Mouse (Mus musculus) midbrain, embryonic 10.5 days (tissue): ENCODE measurements around the gene Gm20388. TPM values are rescaled to one million over a fixed set of nuclear protein-coding genes. Genes with fewer than 3 reads are reported as not detected.

Experiments used
- DNase-seq: peaks from one replicate; pipeline ENCODE4 v3.0.0-alpha.2; 2017; ENCODE audit warnings: low spot score
- H3K27ac ChIP-seq: fragments of 300-500 bp; sonication (generic); replicated peaks from 2 replicates; pipeline ENCODE4 v1.5.1; 2016; ENCODE audit warnings: mild to moderate bottlenecking
- H3K27me3 ChIP-seq: fragments of 300-500 bp; sonication (generic); 2 replicates; pipeline ENCODE4 v1.6.1; 2016; ENCODE audit warnings: low read depth, mild to moderate bottlenecking; ENCODE audit not compliant: poor library complexity, severe bottlenecking
- H3K36me3 ChIP-seq: fragments of 300-500 bp; sonication (generic); 2 replicates; pipeline ENCODE4 v1.6.1; 2016; ENCODE audit warnings: mild to moderate bottlenecking, moderate library complexity
- H3K4me1 ChIP-seq: fragments of 300-500 bp; sonication (generic); 2 replicates; pipeline ENCODE4 v1.6.1; 2016
- H3K4me3 ChIP-seq: fragments of 300-500 bp; sonication (generic); 2 replicates; pipeline ENCODE4 v1.5.1; 2016; ENCODE audit warnings: mild to moderate bottlenecking, moderate library complexity
- H3K9me3 ChIP-seq: fragments of 300-500 bp; sonication (generic); replicated peaks from 2 replicates; pipeline ENCODE4 v1.6.1; 2016; ENCODE audit warnings: mild to moderate bottlenecking
- WGBS: fragments of 180-500 bp; shearing (Covaris S2); methylation state at CpG from one replicate; pipeline ENCODE4 v1.1.7; 2016; 5-methylcytosine and 5-hydroxymethylcytosine counted together
- polyA plus RNA-seq: library from polyadenylated mRNA; unstranded; fragments of >200 nt; fragmentation: Nextera tagmentation; extraction: Ambion mirVana; gene quantifications from 2 replicates; pipeline ENCODE4 v1.2.1, GENCODE M21; 2016

Gene Gm20388
- polyA plus RNA-seq, 1 experiment from 2014 or later = 7.1 TPM

DNA sequence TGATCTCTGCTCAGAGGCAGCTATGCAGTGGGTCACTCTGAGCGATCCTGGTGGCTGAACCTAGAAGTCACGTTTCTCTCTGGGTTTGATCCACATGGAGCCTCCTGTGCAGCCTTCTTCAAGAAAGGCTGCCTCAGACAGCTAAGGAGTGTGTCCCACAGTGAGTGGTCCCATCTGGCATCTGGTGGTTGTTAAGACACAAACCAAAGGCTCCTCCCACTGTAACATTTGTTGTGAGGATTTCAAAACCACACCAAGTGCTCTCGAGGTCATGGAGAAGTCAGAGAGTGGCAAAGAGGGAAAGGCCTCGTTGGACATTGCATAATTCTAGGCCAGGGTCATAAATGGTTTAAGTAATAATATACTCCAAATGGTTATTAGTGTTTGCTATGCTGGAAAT lies 4340.1 kb downstream of the Gm20388 start:
- H3K4me1 ChIP-seq = peaks cover 27% of the 10 kb centered on the region
- no peak for DNase-seq
- H3K27me3 ChIP-seq = no peaks in the 10 kb centered on the region
- H3K27ac ChIP-seq = peak overlapping the region; percentile 74
- H3K4me3 ChIP-seq = no peak overlapping the region
- H3K36me3 ChIP-seq = peaks cover 27% of the 10 kb centered on the region
- 52% methylated on average over 4 of the region's 4 CpGs for WGBS
- no peaks in the 10 kb centered on the region for H3K9me3 ChIP-seq

DNA sequence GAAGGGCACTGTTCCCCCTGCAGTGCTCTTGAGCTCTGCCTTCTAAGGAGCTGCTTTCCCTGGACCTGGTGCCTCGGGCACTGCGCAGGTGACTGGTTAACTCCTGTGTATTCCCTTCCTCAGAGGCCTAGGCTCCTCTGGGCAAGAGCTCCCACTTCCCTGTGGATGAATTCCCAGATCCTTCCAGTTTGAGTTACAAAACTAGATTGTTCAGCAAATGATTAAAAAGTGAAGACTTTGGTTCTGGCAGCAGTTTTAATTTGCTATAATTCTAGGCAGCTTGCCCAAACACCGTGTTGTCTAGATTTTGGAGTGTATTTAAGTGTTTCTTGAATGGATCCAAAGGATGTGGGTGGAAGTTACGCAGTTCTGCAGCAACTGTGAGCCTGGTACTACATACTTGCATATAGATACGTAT lies 4341.9 kb downstream of the Gm20388 start:
- peaks cover 11% of the 10 kb centered on the region; the same call in 1 of the 2 replicates for H3K36me3 ChIP-seq
- WGBS = 96% methylated on average over 5 of the region's 5 CpGs
- H3K9me3 ChIP-seq = no peaks in the 10 kb centered on the region
- H3K4me1 ChIP-seq = peaks cover 42% of the 10 kb centered on the region
- H3K4me3 ChIP-seq = no peak overlapping the region
- no peak for DNase-seq
- no peaks in the 10 kb centered on the region for H3K27me3 ChIP-seq
- no peak overlapping the region for H3K27ac ChIP-seq

DNA sequence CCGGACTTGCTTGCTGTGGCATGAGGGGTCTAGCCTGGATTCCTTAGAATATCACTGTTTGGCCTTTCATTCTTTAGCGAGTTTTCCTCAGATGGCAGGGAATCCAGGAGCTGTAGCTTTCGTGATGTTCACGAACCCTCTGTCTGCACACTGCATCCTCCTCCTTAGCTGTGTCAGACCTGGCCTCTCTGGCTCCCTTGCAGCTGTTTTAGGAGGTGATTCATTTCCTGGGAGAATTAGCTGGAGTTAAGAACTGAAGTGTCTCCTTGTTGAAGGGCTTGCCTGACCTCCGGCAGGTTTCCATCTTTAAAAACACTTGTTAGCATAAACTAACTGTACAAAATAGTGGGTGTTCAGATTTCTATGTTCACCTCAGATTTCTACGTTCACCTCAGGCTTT lies 4343.3 kb downstream of the Gm20388 start:
- H3K4me3 ChIP-seq = no peak overlapping the region
- H3K27ac ChIP-seq = no peak overlapping the region
- H3K27me3 ChIP-seq = no peaks in the 10 kb centered on the region
- no peak for DNase-seq
- WGBS = 92% methylated on average over 6 of the region's 6 CpGs
- H3K4me1 ChIP-seq = peaks cover 43% of the 10 kb centered on the region
- no peaks in the 10 kb centered on the region for H3K9me3 ChIP-seq
- peaks cover 4% of the 10 kb centered on the region; the same call in 1 of the 2 replicates for H3K36me3 ChIP-seq

DNA sequence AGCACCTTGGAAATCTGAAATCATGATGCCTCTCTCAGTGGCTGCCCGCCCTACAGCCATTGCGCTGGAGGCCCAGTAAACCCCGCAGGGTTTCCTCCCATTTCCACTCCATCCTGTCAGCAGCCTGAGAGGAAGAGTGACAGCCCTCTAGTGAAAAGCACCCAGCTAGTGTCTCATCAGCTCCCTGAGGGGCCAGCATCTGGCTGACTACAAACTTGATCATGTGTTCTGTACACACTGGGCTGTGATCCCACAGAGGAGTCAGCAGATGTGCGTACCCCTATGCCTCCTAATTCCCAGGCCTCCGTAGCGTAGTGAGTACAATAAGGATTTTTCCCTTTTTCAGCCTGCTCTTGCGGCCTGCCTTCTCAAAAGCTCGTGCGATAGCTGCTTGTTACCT lies 4346.2 kb downstream of the Gm20388 start:
- H3K27ac ChIP-seq = peak overlapping the region; percentile 30; the same call in 1 of the 2 replicates
- DNase-seq = no peak
- peaks cover 4% of the 10 kb centered on the region; the same call in 1 of the 2 replicates for H3K36me3 ChIP-seq
- no peaks in the 10 kb centered on the region for H3K9me3 ChIP-seq
- H3K4me1 ChIP-seq = peaks cover 47% of the 10 kb centered on the region
- H3K27me3 ChIP-seq = no peaks in the 10 kb centered on the region
- WGBS = 90% methylated on average over 9 of the region's 9 CpGs
- no peak overlapping the region for H3K4me3 ChIP-seq

DNA sequence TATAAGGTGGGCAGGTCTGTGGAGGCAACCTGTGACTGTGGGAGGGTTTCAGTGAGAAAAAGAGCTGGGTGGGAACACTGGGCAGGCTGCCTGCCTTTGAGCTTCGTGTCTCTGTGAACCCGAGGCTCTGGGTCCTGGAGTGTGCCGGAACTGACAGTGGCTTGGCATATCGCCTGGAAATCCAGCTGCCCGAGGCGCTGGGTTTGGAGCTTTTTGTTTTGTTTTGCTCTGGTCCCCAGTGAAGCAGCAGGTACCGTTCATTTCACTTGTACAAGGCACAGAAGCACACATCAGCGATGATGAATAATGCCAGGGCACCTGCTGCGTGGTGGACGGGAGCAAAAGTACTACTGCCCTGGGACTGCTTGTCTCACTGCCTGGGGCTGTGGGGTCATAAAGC lies 4346.7 kb downstream of the Gm20388 start:
- H3K9me3 ChIP-seq = no peaks in the 10 kb centered on the region
- H3K27ac ChIP-seq = peak overlapping the region; percentile 30; the same call in 1 of the 2 replicates
- peaks cover 4% of the 10 kb centered on the region; the same call in 1 of the 2 replicates for H3K36me3 ChIP-seq
- H3K27me3 ChIP-seq = no peaks in the 10 kb centered on the region
- 91% methylated on average over 10 of the region's 10 CpGs for WGBS
- H3K4me3 ChIP-seq = no peak overlapping the region
- peaks cover 52% of the 10 kb centered on the region for H3K4me1 ChIP-seq
- no peak for DNase-seq

DNA sequence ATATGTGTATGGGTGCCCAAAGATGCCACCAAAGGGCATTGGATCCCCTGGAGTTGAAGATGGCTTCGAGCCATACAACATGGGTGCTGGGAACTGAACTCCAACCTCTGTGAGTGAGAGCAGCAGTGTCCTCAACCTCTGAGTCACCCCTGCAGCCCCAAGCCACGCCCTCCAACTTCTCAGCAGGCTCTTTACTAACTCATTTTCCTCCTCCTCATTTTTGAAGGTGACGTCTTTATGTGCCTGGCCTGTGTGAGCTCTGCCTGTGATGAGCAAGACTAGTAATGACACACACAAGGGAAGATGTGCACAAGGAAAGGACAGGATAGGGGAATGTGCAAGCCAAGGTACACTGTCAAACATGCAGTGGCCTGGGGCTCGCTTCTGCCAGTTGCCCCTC lies 4348.5 kb downstream of the Gm20388 start:
- Histone ChIP-seq H3K4me3 (no peak overlapping the region), H3K4me1 (peaks cover 62% of the 10 kb centered on the region), H3K9me3 (no peaks in the 10 kb centered on the region), H3K36me3 (peaks cover 4% of the 10 kb centered on the region; the same call in 1 of the 2 replicates), H3K27ac (no peak overlapping the region), H3K27me3 (no peaks in the 10 kb centered on the region)
- 92% methylated on average over 4 of the region's 4 CpGs for WGBS
- no peak for DNase-seq

DNA sequence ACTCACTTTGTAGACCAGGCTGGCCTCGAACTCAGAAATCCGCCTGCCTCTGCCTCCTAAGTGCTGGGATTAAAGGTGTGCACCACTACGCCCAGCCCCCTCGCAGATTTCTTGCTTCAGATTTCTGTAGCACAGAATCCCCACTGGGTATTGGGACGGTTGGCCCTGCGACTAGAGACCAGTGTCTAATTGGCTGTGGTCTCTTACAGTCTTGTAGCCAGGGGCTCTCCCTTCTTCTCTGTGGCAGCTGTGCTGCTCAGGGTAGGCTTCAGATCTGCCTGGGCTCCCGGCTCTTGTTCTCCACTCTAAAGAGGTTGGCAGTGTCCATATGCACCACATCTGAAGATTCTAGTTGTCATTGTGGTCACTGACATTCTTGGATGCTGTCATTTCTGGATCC lies 4349.3 kb downstream of the Gm20388 start:
- H3K4me1 ChIP-seq = peaks cover 66% of the 10 kb centered on the region
- H3K27ac ChIP-seq = peak overlapping the region; percentile 57
- DNase-seq = no peak

DNA sequence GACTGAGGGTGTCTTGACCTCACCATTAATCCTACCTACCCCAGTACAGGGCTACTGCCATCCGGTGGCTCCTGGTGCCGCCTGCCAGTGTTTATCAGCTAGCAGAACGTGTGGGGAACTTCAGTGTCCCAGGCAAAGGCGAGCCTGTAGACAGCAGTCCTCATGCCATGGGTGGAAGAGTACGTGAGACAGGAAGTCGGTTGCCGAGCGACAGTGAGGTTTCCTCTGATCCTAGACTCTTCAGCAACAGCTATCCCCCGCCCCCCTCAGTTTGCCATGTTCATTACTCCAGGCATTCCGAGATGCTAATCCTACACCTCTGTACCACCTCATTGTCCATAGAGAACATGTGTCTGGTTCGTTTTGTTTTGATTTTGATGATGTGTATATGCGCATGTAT lies 4349.7 kb downstream of the Gm20388 start:
- Histone ChIP-seq H3K36me3 (peaks cover under 1% of the 10 kb centered on the region; the same call in 1 of the 2 replicates), H3K27ac (peak overlapping the region; percentile 57), H3K27me3 (no peaks in the 10 kb centered on the region), H3K9me3 (no peaks in the 10 kb centered on the region), H3K4me1 (peaks cover 68% of the 10 kb centered on the region), H3K4me3 (no peak overlapping the region)
- DNase-seq = no peak
- 75% methylated on average over 12 of the region's 12 CpGs for WGBS

More for the DNA sequence above, 4349.3 kb downstream of the Gm20388 start:
- Histone ChIP-seq H3K4me3 (no peak overlapping the region), H3K36me3 (peaks cover 4% of the 10 kb centered on the region; the same call in 1 of the 2 replicates), H3K27me3 (no peaks in the 10 kb centered on the region), H3K9me3 (no peaks in the 10 kb centered on the region)
- 86% methylated on average over 7 of the region's 7 CpGs for WGBS

DNA sequence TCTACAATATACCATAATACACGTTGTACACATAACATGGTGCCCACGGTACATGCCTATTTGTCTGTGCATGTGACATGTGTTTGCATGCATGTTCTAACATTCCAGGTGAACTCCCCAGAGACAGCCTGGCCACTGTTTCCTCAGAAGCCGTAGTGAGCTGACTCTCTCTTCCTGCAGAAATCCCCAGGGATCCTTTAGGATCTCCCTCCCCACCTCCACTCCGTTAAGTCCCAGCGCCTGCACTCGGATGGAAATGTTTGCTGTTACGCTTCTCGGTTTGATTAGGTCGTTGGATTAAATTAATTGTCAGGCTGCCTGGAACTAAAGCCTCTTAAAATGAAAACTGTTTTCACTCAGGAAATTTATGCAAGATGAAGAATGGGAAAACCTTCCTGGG lies 4352.4 kb downstream of the Gm20388 start:
- DNase-seq = no peak
- no peaks in the 10 kb centered on the region for H3K27me3 ChIP-seq
- H3K9me3 ChIP-seq = no peaks in the 10 kb centered on the region
- H3K4me3 ChIP-seq = no peak overlapping the region
- H3K4me1 ChIP-seq = peaks cover 55% of the 10 kb centered on the region
- WGBS = 54% methylated on average over 9 of the region's 9 CpGs
- 0 out of 2 replicates have a peak, but pooled peaks cover 3% of the 10 kb centered on the region for H3K36me3 ChIP-seq
- H3K27ac ChIP-seq = peak overlapping the region; percentile 60; the same call in 1 of the 2 replicates

DNA sequence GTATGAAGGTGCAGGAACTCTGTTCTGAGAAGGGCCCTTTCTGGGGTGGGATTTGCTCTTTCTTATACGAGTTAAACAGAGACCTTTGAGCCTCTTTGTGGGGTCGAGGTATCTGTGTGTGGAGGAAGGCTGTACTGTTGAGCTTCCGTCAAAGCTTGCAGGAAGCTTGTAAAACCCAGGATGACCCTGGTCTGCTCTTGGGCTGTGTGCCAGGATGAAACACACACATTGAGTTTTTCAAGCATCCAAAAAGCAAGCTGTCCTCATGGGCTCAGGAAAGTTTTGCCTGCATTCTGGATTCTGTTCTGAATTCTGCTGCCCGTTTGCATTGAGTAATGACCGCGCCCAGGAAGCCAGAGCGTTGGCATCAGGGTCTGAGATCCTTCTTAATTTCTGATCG lies 4353.4 kb downstream of the Gm20388 start:
- WGBS = 88% methylated on average over 8 of the region's 8 CpGs
- peaks cover 55% of the 10 kb centered on the region for H3K4me1 ChIP-seq
- no peaks in the 10 kb centered on the region for H3K27me3 ChIP-seq
- no peak for DNase-seq
- peak overlapping the region; percentile 61; the same call in 1 of the 2 replicates for H3K27ac ChIP-seq
- no peak overlapping the region for H3K4me3 ChIP-seq
- 0 out of 2 replicates have a peak, but pooled peaks cover 5% of the 10 kb centered on the region for H3K36me3 ChIP-seq
- H3K9me3 ChIP-seq = no peaks in the 10 kb centered on the region

DNA sequence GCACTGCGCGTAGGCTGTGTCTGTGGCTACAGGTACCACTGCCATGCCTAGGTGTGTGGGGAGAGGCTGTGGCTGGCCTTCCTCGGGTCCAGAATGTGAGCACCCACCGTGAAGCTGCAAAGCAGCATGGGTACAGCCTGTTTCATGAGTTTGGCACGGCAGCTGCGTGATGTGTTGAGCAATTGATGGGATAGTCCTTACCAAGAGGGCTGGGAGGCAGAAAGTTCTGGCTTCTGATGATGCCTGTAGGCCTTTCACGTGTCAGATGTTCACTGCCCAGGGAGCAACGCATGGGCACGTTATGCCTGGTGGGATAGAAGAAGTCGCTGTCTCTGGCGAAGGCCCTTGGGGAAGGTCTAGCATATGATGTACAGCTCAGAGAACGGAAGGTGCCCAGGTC lies 4354.0 kb downstream of the Gm20388 start:
- H3K9me3 ChIP-seq = no peaks in the 10 kb centered on the region
- no peak overlapping the region for H3K4me3 ChIP-seq
- peak overlapping the region; percentile 61 for H3K27ac ChIP-seq

DNA sequence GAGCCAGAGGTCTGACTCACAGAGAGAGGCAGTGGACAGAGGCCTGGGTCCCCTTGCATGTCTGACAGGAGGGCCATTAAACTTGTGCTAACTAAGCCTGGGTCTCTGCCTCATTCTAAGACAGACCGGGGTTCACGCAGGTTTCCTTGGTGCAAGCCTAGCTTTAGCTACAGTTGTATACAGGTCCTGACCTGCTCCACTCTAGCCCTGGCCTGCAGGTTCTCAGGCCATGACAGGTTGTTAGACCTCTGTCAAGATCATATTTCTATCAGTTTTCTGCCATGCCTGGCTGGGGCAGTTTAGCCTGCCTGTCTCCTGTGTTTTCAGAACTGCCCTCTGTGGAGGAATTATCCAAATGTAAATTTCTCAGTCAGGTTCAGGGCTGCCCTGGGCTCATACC lies 4354.5 kb downstream of the Gm20388 start:
- Histone ChIP-seq H3K4me1 (peaks cover 47% of the 10 kb centered on the region), H3K9me3 (no peaks in the 10 kb centered on the region), H3K4me3 (no peak overlapping the region), H3K27me3 (no peaks in the 10 kb centered on the region), H3K36me3 (0 out of 2 replicates have a peak, but pooled peaks cover 5% of the 10 kb centered on the region), H3K27ac (peak overlapping the region; percentile 61)
- DNase-seq = no peak
- WGBS = 90% methylated on average over 2 of the region's 2 CpGs

More for the DNA sequence above, 4354.0 kb downstream of the Gm20388 start:
- H3K27me3 ChIP-seq = no peaks in the 10 kb centered on the region
- DNase-seq = no peak
- H3K4me1 ChIP-seq = peaks cover 51% of the 10 kb centered on the region
- 0 out of 2 replicates have a peak, but pooled peaks cover 5% of the 10 kb centered on the region for H3K36me3 ChIP-seq
- 91% methylated on average over 12 of the region's 12 CpGs for WGBS

DNA sequence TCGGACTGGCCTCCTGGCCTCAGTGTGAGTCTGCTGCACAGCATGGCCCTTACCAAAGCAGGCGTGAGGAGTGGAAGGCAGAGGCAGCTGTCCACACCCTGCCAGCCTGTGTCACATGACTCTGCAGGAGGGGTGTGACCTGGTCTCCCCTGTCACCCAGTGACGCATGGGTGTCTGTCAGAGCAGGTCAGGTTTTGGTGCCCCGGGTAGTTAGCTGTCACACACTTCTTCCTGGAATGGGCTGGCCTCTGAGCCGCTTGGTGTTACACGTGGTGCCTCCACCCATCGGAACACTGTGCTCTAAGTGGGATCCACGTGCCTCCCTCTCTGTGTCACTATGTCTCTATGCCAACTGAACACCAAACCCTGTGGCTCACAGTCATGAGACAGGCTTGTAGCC lies 4355.2 kb downstream of the Gm20388 start:
- no peak for DNase-seq
- Histone ChIP-seq H3K4me3 (no peak overlapping the region), H3K27me3 (no peaks in the 10 kb centered on the region), H3K4me1 (peaks cover 41% of the 10 kb centered on the region), H3K36me3 (0 out of 2 replicates have a peak, but pooled peaks cover 5% of the 10 kb centered on the region), H3K9me3 (no peaks in the 10 kb centered on the region), H3K27ac (peak overlapping the region; percentile 57)
- 88% methylated on average over 8 of the region's 8 CpGs for WGBS
